Mouse (Mus musculus): ENCODE results near the gene Ifit1bl2. TPM values are rescaled to one million over a fixed set of nuclear protein-coding genes. Genes with fewer than 3 reads are reported as not detected.

The Ifit1bl2 gene
- total RNA-seq (2014; rRNA removed) = 0.37 and 1.2 TPM in 2 replicates
- polyA plus RNA-seq (2015; fragmentation: Nextera tagmentation; extraction: Ambion mirVana) = 0.16 and 0.26 TPM in 2 replicates

DNA sequence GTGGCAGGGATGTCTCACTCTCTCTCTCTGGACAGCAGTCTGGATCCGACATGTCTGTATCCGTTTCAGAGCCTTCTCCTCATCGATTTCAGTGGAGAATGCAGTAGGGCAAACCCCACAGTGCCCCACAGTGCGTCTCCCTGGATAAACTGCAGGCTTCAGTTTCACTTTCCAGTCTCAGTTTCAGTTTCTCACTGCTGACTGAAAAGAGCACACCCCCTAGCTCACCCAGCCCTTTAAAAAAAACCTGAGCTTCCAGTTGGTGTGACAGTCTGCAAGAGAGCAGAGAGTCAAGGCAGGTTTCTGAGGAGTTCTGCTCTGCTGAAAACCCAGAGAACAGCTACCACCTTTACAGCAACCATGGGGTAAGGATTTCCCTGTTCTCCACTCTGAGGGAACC, at the start of gene Ifit1bl2, which contains the start of gene Ifit1:
TSS of gene Ifit1bl2 (minus strand) at position 121 of the 400 bp plus-strand sequence.
TSS of gene Ifit1 (plus strand) at position 249 of the 400 bp plus-strand sequence.
- H3K9me3 ChIP-seq (ENCODE audit: low read length) = no peaks in the 10 kb centered on the region
- DNase-seq (ENCODE audit: low spot score) (no peak), ATAC-seq (no peak)
- H3K9ac ChIP-seq (replicated peaks; ENCODE audit: low read length) = no peak within 1 kb of the TSS
- 64% methylated on average over 4 of the region's 4 CpGs for WGBS
- H3K36me3 ChIP-seq (ENCODE audit: insufficient read depth, low read length) = no peaks in the 10 kb centered on the region
- TF ChIP-seq CTCF (IDR thresholded peaks at IDR 0.05; ENCODE audit: low read depth) = no peak
- H3K4me3 ChIP-seq (ENCODE audit: low read length) = no peak within 1 kb of the TSS
- no peaks in the 10 kb centered on the region for H3K4me1 ChIP-seq (ENCODE audit: insufficient read depth, low read length)
- H3K27me3 ChIP-seq (ENCODE audit: insufficient read depth, low read length) = no peaks in the 10 kb centered on the region
- peak within 1 kb of the TSS; percentile 18; the same call in 1 of the 2 replicates for H3K4me2 ChIP-seq (ENCODE audit: low read depth, low read length)
- H3K27ac ChIP-seq = no peak within 1 kb of the TSS

DNA sequence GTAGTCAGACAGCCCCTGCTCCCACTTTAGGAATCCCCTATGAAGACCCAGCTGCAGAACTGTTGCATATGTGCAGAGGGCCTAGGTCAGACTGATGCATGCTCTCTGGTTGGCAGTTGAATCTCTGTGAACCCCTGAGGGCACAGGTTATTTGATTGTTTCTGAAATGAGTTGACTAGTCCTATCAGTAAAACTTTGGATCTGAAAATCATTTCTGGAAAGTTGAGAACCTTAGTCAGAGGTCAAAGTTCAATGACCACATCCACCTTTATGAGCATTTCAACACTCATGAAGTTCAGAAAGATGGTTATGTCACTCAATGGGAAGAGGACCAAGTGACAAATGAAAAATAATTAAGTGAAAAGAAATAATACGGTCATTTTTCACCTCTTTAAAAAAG, 45.0 kb upstream of the Ifit1bl2 start:
- no peaks in the 10 kb centered on the region for H3K27me3 ChIP-seq (ENCODE audit: insufficient read depth, low read length)
- DNase-seq (ENCODE audit: low spot score) (no peak), ATAC-seq (no peak)
- H3K27ac ChIP-seq = no peak overlapping the region
- no peaks in the 10 kb centered on the region for H3K9me3 ChIP-seq (ENCODE audit: low read length)
- no peak overlapping the region for H3K4me3 ChIP-seq (ENCODE audit: low read length)
- TF ChIP-seq CTCF (IDR thresholded peaks at IDR 0.05; ENCODE audit: low read depth) = no peak
- WGBS = 95% methylated on average over 1 of the region's 1 CpGs
- H3K4me1 ChIP-seq (ENCODE audit: insufficient read depth, low read length) = no peaks in the 10 kb centered on the region
- no peaks in the 10 kb centered on the region for H3K36me3 ChIP-seq (ENCODE audit: insufficient read depth, low read length)
- H3K4me2 ChIP-seq (ENCODE audit: low read depth, low read length) = no peak overlapping the region
- H3K9ac ChIP-seq (replicated peaks; ENCODE audit: low read length) = no peak overlapping the region

DNA sequence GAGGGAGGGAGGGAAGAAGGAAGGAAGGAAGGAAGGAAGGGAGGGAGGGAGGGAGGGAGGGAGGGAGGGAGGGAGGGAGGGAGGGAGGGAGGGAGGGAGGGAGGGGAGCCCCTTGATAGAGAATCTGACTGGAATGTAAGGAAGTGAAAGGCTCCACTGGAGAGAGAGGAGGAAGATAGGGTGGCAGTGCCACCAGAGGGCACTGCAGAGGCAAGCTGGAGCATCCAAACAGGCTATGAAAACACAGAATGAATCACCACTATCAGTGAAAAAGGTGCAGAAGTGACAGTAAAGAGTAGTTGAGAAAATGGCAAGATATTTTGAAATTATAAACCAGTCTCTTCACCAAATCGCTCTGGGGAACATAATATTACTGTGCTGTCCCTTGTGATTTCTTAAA, 44.3 kb upstream of the Ifit1bl2 start:
- WGBS = 52% methylated on average over 1 of the region's 1 CpGs
- no peaks in the 10 kb centered on the region for H3K36me3 ChIP-seq (ENCODE audit: insufficient read depth, low read length)
- no peak overlapping the region for H3K4me2 ChIP-seq (ENCODE audit: low read depth, low read length)
- no peaks in the 10 kb centered on the region for H3K9me3 ChIP-seq (ENCODE audit: low read length)
- no peaks in the 10 kb centered on the region for H3K27me3 ChIP-seq (ENCODE audit: insufficient read depth, low read length)
- peak; percentile 73 for TF ChIP-seq CTCF (IDR thresholded peaks at IDR 0.05; ENCODE audit: low read depth)
- ATAC-seq (no peak; the same call in 1 of the 2 replicates), DNase-seq (ENCODE audit: low spot score) (peak; percentile 63)
- H3K4me1 ChIP-seq (ENCODE audit: insufficient read depth, low read length) = no peaks in the 10 kb centered on the region
- H3K27ac ChIP-seq = no peak overlapping the region
- H3K4me3 ChIP-seq (ENCODE audit: low read length) = no peak overlapping the region
- H3K9ac ChIP-seq (replicated peaks; ENCODE audit: low read length) = no peak overlapping the region

DNA sequence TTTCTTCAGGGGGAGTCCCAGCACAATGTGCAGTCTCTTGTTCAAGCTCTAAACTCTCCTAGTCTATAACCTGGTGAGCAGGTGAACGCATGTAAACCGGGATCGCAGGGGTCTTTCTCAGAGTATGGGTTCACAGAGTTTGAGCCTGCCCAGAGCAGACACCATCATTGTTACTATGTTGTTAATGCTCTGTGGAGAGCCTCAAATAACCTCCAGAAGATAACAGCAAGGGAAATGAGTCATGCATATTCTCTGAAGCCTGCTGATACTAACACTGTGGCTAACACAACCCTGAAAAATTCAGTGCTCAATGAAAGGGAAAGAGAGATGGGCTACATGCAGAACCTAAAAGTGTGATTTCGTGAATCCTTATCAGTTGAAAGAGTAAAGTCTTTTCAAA, 37.9 kb upstream of the Ifit1bl2 start:
- TF ChIP-seq CTCF (IDR thresholded peaks at IDR 0.05; ENCODE audit: low read depth) = no peak
- no peak overlapping the region for H3K4me2 ChIP-seq (ENCODE audit: low read depth, low read length)
- ATAC-seq = no peak
- 95% methylated on average over 4 of the region's 4 CpGs for WGBS
- H3K4me1 ChIP-seq (ENCODE audit: insufficient read depth, low read length) = no peaks in the 10 kb centered on the region; the same call in 1 of the 2 replicates
- H3K27ac ChIP-seq = no peak overlapping the region
- no peaks in the 10 kb centered on the region for H3K9me3 ChIP-seq (ENCODE audit: low read length)
- no peak overlapping the region for H3K4me3 ChIP-seq (ENCODE audit: low read length)
- DNase-seq (ENCODE audit: low spot score) = no peak
- H3K36me3 ChIP-seq (ENCODE audit: insufficient read depth, low read length) = no peaks in the 10 kb centered on the region
- no peaks in the 10 kb centered on the region for H3K27me3 ChIP-seq (ENCODE audit: insufficient read depth, low read length)
- H3K9ac ChIP-seq (replicated peaks; ENCODE audit: low read length) = no peak overlapping the region

DNA sequence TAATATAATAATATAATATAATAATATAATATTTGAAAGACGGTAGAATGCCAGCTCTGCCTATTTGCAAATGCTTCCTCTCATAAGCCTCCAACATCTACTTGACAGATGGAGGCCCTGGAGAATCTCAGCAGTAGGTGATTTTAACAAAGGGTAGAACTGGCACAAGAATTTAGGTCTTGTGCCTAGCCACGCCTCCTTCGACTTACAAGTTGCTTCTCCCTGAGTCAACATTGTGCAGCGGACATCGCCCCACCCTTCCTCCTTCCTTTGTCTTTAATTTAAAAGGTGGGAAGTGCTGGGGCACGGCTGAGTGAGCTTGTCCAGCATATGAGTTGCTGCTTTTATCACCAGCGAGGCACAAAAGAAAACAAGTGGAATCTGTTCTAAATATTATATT, 32.9 kb upstream of the Ifit1bl2 start:
- peak; percentile 22 for DNase-seq (ENCODE audit: low spot score)
- Histone ChIP-seq H3K27me3 (ENCODE audit: insufficient read depth, low read length) (no peaks in the 10 kb centered on the region), H3K4me1 (ENCODE audit: insufficient read depth, low read length) (no peaks in the 10 kb centered on the region; the same call in 1 of the 2 replicates), H3K4me2 (ENCODE audit: low read depth, low read length) (no peak overlapping the region), H3K9ac (replicated peaks; ENCODE audit: low read length) (no peak overlapping the region), H3K4me3 (ENCODE audit: low read length) (no peak overlapping the region), H3K36me3 (ENCODE audit: insufficient read depth, low read length) (no peaks in the 10 kb centered on the region), H3K27ac (no peak overlapping the region), H3K9me3 (ENCODE audit: low read length) (no peaks in the 10 kb centered on the region)
- 42% methylated on average over 7 of the region's 7 CpGs for WGBS
- no peak for TF ChIP-seq CTCF (IDR thresholded peaks at IDR 0.05; ENCODE audit: low read depth)
- no peak for ATAC-seq

DNA sequence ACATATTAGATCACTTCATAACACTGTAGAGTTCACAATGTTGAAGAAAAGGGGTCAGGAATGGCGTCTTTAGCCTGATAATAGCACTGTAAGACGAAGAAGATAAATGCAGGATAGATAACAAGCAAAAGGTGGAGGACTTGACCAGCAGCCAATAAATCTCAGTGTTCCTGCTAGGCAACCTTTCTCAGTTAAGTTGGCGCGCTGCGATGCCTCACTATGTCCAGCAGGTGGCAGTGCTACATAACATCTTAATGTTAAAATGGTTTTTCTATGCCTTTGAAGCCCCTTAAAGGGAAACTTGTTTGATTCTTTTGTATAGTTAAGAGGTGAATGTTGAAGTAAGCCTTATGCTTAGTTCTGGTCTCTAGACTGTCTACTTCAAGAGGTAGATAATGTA, 25.6 kb upstream of the Ifit1bl2 start:
- Histone ChIP-seq H3K4me1 (ENCODE audit: insufficient read depth, low read length) (no peaks in the 10 kb centered on the region), H3K27me3 (ENCODE audit: insufficient read depth, low read length) (no peaks in the 10 kb centered on the region), H3K9me3 (ENCODE audit: low read length) (no peaks in the 10 kb centered on the region), H3K4me3 (ENCODE audit: low read length) (no peak overlapping the region), H3K9ac (replicated peaks; ENCODE audit: low read length) (no peak overlapping the region), H3K27ac (no peak overlapping the region), H3K36me3 (ENCODE audit: insufficient read depth, low read length) (no peaks in the 10 kb centered on the region), H3K4me2 (ENCODE audit: low read depth, low read length) (no peak overlapping the region)
- peak; percentile 95 for TF ChIP-seq CTCF (IDR thresholded peaks at IDR 0.05; ENCODE audit: low read depth)
- 2% methylated on average over 5 of the region's 5 CpGs for WGBS
- DNase-seq (ENCODE audit: low spot score) (peak; percentile 91), ATAC-seq (no peak)

DNA sequence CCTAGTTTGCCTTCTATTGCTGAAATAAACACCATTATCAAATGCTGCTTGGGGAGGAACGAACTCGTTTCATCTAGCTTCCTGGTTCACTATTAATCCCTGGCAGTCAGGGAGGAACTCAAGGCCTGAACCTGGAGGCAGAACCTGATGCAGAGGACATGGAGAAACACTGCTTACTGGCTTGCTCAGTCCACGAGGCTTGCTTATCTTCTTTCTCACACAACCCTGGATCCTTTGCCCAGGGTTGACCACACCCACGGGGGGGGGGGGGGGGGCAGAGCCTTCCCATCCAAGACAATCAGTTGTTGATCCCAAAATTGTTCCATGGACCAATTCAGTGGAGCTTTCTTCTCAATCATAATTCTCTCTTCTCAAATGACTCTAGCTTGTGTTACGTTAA, 22.2 kb upstream of the Ifit1bl2 start:
- Histone ChIP-seq H3K36me3 (ENCODE audit: insufficient read depth, low read length) (no peaks in the 10 kb centered on the region), H3K4me1 (ENCODE audit: insufficient read depth, low read length) (no peaks in the 10 kb centered on the region), H3K4me3 (ENCODE audit: low read length) (no peak overlapping the region), H3K4me2 (ENCODE audit: low read depth, low read length) (no peak overlapping the region), H3K27ac (no peak overlapping the region), H3K27me3 (ENCODE audit: insufficient read depth, low read length) (no peaks in the 10 kb centered on the region), H3K9ac (replicated peaks; ENCODE audit: low read length) (no peak overlapping the region), H3K9me3 (ENCODE audit: low read length) (no peaks in the 10 kb centered on the region)
- TF ChIP-seq CTCF (IDR thresholded peaks at IDR 0.05; ENCODE audit: low read depth) = no peak
- WGBS = 63% methylated on average over 5 of the region's 5 CpGs
- ATAC-seq (no peak; the same call in 1 of the 2 replicates), DNase-seq (ENCODE audit: low spot score) (no peak)

Measured in hindbrain, postnatal 0 days (tissue).